Mouse (Mus musculus): ENCODE measurements around the gene Cracr2a. TPM values are rescaled to one million over a fixed set of nuclear protein-coding genes. Genes with fewer than 3 reads are reported as not detected.
"Not testable (repeated sequence)": the region's sequence is repeated elsewhere in the genome, so short reads cannot be mapped to it uniquely, and the experiment has no call there.

The Cracr2a gene
- total RNA-seq (2015; ENCODE audit: low replicate concordance) (4.0 and 4.2 TPM in 2 replicates), total RNA-seq (2017; ENCODE audit: low replicate concordance) (2.4 and 2.9 TPM in 2 replicates)

GRCm38 (mm10) chr6:127561231-127562020 is at the start of gene Cracr2a:
Cracr2a (plus strand) TSS chr6:127561338.
- peak; percentile 86 for ATAC-seq (replicated peaks; ENCODE audit: low FRiP score, poor library complexity, severe bottlenecking)

GRCm38 (mm10) chr6:127513776-127514175 is 47.4 kb upstream of the Cracr2a start:
- not testable (repeated sequence) for ATAC-seq (replicated peaks; ENCODE audit: low FRiP score, poor library complexity, severe bottlenecking)

GRCm38 (mm10) chr6:127521176-127521575 is 40.0 kb upstream of the Cracr2a start:
- no peak for ATAC-seq (replicated peaks; ENCODE audit: low FRiP score, poor library complexity, severe bottlenecking)

- no peak for ATAC-seq (replicated peaks; ENCODE audit: low FRiP score, poor library complexity, severe bottlenecking)
Observed at GRCm38 (mm10) chr6:127522326-127522725, 38.8 kb upstream of the Cracr2a start.

- ATAC-seq (replicated peaks; ENCODE audit: low FRiP score, poor library complexity, severe bottlenecking): peak; percentile 82
Observed at GRCm38 (mm10) chr6:127524442-127524841, 36.7 kb upstream of the Cracr2a start.

- ATAC-seq (replicated peaks; ENCODE audit: low FRiP score, poor library complexity, severe bottlenecking): no peak
Observed at GRCm38 (mm10) chr6:127528625-127529024, 32.5 kb upstream of the Cracr2a start.

GRCm38 (mm10) chr6:127529451-127529850 is 31.7 kb upstream of the Cracr2a start:
- ATAC-seq (replicated peaks; ENCODE audit: low FRiP score, poor library complexity, severe bottlenecking): peak; percentile 68

- no peak for ATAC-seq (replicated peaks; ENCODE audit: low FRiP score, poor library complexity, severe bottlenecking)
Observed at GRCm38 (mm10) chr6:127530206-127530605, 30.9 kb upstream of the Cracr2a start.

GRCm38 (mm10) chr6:127531412-127532205 is 29.5 kb upstream of the Cracr2a start:
- ATAC-seq (replicated peaks; ENCODE audit: low FRiP score, poor library complexity, severe bottlenecking): peak; percentile 64

- peak; percentile 75 for ATAC-seq (replicated peaks; ENCODE audit: low FRiP score, poor library complexity, severe bottlenecking)
Observed at GRCm38 (mm10) chr6:127532304-127532703, 28.8 kb upstream of the Cracr2a start.

GRCm38 (mm10) chr6:127533766-127534165 is 27.4 kb upstream of the Cracr2a start:
- ATAC-seq (replicated peaks; ENCODE audit: low FRiP score, poor library complexity, severe bottlenecking): no peak

GRCm38 (mm10) chr6:127537035-127537434 is 24.1 kb upstream of the Cracr2a start:
- ATAC-seq (replicated peaks; ENCODE audit: low FRiP score, poor library complexity, severe bottlenecking): no peak

- ATAC-seq (replicated peaks; ENCODE audit: low FRiP score, poor library complexity, severe bottlenecking): no peak
Observed at GRCm38 (mm10) chr6:127538118-127538517, 23.0 kb upstream of the Cracr2a start.

- 0 out of 2 replicates have a peak, but pooled peaks have one; percentile 32 for ATAC-seq (replicated peaks; ENCODE audit: low FRiP score, poor library complexity, severe bottlenecking)
Observed at GRCm38 (mm10) chr6:127539226-127539625, 21.9 kb upstream of the Cracr2a start.

- peak; percentile 87 for ATAC-seq (replicated peaks; ENCODE audit: low FRiP score, poor library complexity, severe bottlenecking)
Observed at GRCm38 (mm10) chr6:127539659-127540058, 21.5 kb upstream of the Cracr2a start.

GRCm38 (mm10) chr6:127540517-127540916 is 20.6 kb upstream of the Cracr2a start:
- ATAC-seq (replicated peaks; ENCODE audit: low FRiP score, poor library complexity, severe bottlenecking): no peak

- ATAC-seq (replicated peaks; ENCODE audit: low FRiP score, poor library complexity, severe bottlenecking): peak; percentile 75
Observed at GRCm38 (mm10) chr6:127541617-127542374, 19.3 kb upstream of the Cracr2a start.

- ATAC-seq (replicated peaks; ENCODE audit: low FRiP score, poor library complexity, severe bottlenecking): no peak
Observed at GRCm38 (mm10) chr6:127546676-127547075, 14.5 kb upstream of the Cracr2a start.

GRCm38 (mm10) chr6:127552940-127553339 is 8.2 kb upstream of the Cracr2a start:
- peak; percentile 53; the same call in 1 of the 2 replicates for ATAC-seq (replicated peaks; ENCODE audit: low FRiP score, poor library complexity, severe bottlenecking)

GRCm38 (mm10) chr6:127555553-127555952 is 5.6 kb upstream of the Cracr2a start:
- no peak for ATAC-seq (replicated peaks; ENCODE audit: low FRiP score, poor library complexity, severe bottlenecking)

Data from erythroblast, adult 5-6 weeks (primary cell).